Mouse (Mus musculus) kidney, adult 2 months (tissue): ENCODE results near the gene Nfkbia.

Source experiments
- CTCF ChIP-seq: fragments of 200-500 bp; conservative IDR thresholded peaks from 2 replicates; pipeline ENCODE4 v1.5.1; 2011; ENCODE audit warnings: low read depth, mild to moderate bottlenecking, control low read depth, low read length, moderate library complexity, mixed read lengths; ENCODE audit not compliant: insufficient read depth, insufficient read length
- POLR2A ChIP-seq: fragments of 200-500 bp; IDR thresholded peaks from one replicate; pipeline ENCODE4 v1.6.1; 2011; ENCODE audit warnings: low read depth, low read length, control low read depth

- no peak for TF ChIP-seq CTCF
- TF ChIP-seq POLR2A = no peak
Observed at GRCm38 (mm10) chr12:55488661-55489447, 3.6 kb downstream of the Nfkbia start.
